Mouse (Mus musculus): ENCODE measurements at regions not wholly inside any gene's neighbourhood (a gene's known extent, or its start where the extent isn't known, plus 50 kb on each side); places are given as distances from the start of the nearest gene placed in this dataset.
A peak's percentile ranks its signal among the peaks of the same experiment; 100 is the strongest.

GRCm38 (mm10) chr13:110871776-110872135, 383.1 kb upstream of the Actbl2 start:
- no peak for ATAC-seq (ENCODE audit: insufficient number of reproducible peaks, low FRiP score, low TSS enrichment)

DNA sequence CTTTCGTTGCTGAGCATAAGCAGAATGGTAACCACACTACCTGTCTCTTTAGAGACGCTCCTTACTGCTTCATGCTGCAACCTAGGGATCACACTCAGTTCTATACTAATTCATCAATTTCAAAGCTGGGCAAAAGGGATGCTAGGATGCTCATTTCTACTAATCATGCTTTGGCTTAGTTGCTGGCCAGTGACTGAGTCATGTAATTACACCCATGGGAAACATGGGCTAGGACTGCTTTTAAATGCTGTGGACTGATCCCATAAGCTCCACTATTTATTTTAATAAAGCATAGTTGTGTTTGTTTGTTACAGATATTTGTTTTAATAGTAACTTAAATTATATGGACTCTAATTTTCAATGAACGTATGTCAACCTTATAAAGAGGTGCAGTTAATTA, 373.2 kb upstream of the Actbl2 start:
- ATAC-seq (ENCODE audit: insufficient number of reproducible peaks, low FRiP score, low TSS enrichment), result no peak

DNA sequence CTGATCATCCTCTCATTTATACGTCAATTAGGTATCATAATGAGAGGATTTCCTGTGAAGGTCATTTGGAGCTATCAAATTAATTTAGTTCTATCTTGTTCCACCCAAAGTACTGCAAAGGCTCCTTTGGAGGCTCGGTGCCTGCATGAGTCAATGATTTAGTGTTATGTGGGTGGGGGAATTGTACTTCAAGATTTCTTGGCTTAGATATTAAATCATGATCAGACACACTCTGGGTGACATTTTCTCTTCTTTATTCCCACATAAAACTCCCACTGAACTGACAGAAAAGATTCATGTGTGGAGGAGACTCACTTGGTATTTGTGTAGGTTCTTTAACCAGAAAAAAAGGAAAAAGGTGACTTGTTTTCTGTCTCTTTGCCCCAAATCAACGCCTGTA, 372.6 kb upstream of the Actbl2 start:
- ATAC-seq (ENCODE audit: insufficient number of reproducible peaks, low FRiP score, low TSS enrichment), result no peak

- peak; percentile 53 for ATAC-seq (ENCODE audit: insufficient number of reproducible peaks, low FRiP score, low TSS enrichment)
These were observed 372.1 kb upstream of the Actbl2 start for GRCm38 (mm10) chr13:110882661-110883172.

- ATAC-seq (ENCODE audit: insufficient number of reproducible peaks, low FRiP score, low TSS enrichment), result no peak
These were observed 360.9 kb upstream of the Actbl2 start for GRCm38 (mm10) chr13:110893909-110894308.

DNA sequence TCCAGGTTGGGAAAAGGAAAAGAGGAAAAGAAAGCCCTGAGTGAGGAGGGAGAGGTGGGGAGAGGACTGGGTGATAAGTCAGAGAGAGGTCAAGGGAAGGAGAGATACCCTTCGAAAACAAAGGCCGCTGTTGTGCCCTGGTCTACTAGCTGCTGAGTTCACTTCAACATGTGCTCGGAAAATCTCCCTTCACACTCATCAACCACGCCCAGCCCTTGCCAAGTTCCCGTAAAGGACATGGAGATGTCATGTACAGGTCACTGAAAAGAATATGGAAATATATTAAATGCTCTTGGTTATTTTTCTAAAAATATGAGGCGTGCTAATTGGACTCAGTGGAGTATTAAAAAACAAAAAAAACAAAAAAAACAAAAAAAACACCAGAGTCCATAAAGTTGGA, 359.5 kb upstream of the Actbl2 start:
- ATAC-seq (ENCODE audit: insufficient number of reproducible peaks, low FRiP score, low TSS enrichment), result no peak

- no peak for ATAC-seq (ENCODE audit: insufficient number of reproducible peaks, low FRiP score, low TSS enrichment)
These were observed 358.9 kb upstream of the Actbl2 start for GRCm38 (mm10) chr13:110895900-110896299.

DNA sequence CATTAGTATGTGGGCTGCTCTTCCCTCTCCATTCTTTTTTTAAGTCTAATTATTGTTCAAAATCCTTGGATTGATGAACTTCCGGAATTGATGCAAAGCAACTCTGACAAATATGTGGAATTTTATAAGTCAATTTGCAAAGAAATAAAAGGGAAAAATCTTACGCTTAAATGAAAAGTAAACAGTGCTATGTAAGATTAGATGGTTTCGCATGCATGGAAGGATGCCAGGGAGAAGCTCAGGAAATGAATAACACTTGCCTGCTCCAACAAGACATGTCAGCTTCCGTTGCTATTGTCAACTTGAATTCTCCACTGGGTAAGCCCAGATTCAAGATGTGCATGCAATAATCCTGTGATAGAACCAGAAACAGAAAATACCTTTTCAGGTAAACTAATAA, 357.2 kb upstream of the Actbl2 start:
- ATAC-seq (ENCODE audit: insufficient number of reproducible peaks, low FRiP score, low TSS enrichment), result no peak

DNA sequence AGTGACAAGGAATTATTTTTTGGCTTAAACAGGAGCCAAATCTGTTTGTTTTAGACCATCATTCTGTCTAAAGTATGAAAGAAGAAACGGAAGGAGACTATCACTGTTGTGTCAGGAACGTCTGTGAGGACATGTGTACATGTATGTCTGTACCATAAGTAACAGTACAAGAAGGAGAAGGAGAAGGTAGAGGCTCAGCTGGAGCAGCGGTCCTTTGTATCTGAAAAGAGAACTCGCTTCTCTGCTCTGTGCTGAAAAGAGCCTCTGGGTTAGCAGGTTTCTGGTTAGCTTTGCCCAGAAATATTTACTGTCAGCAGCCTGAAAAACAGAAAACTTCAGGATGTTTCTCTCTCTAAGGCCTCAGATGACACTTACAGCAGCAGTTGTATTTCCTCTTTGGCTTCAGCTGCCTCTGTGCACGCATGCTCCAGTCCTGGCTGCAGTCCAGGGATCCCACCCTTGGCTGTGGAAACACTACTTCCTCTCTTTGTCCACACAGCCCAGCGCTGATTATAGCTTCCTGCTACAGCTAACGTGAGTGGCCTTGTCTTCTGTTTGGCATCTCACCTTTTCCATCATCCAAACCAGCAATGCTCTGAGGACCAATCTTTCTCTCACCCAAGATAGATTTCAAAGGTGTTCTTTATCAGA, 351.7 kb upstream of the Actbl2 start:
- no peak for ATAC-seq (ENCODE audit: insufficient number of reproducible peaks, low FRiP score, low TSS enrichment)

- no peak for ATAC-seq (ENCODE audit: insufficient number of reproducible peaks, low FRiP score, low TSS enrichment)
These were observed 347.4 kb upstream of the Actbl2 start for GRCm38 (mm10) chr13:110907319-110907955.

DNA sequence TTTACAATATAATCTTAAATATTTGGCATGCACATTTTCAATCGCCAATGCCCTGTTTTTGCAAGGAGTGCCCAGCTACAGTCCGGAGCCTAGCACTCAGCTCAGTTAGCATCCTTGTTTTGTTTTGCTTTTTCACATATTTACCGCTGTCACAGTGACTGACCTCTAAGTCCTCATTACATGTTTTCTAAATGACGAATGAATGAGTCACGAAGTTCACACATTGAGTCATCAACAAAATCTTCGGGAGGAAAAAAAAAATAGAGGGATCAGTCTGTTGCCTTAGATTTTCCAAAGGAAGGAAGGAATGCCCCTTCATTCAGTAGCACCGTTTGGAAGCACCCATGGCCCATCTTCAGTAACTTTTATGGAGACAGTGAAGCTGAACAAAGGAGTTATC, 342.9 kb upstream of the Actbl2 start:
- ATAC-seq (ENCODE audit: insufficient number of reproducible peaks, low FRiP score, low TSS enrichment), result no peak

GRCm38 (mm10) chr13:110913177-110913576, 341.6 kb upstream of the Actbl2 start:
- no peak for ATAC-seq (ENCODE audit: insufficient number of reproducible peaks, low FRiP score, low TSS enrichment)

DNA sequence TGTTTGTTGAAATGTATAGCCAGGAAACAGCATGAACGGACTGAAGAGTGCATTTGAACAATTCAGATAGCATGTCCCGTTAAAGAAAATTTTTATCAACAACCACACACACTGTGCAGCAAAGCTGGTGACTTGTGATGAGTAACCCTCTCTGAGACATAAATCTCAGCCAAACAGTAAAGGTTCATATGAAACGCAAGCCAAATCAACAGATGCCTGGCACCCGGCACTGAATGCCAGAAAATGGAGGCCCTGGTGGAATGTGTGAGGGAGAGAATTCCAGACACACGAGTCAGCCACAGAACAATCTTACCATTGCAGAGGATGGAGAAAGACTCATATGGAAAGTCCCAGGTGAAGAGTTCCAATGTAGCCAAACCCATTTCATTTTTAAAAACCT, 341.1 kb upstream of the Actbl2 start:
- ATAC-seq (ENCODE audit: insufficient number of reproducible peaks, low FRiP score, low TSS enrichment), result peak; percentile 87

GRCm38 (mm10) chr13:110915161-110915560, 339.7 kb upstream of the Actbl2 start:
- ATAC-seq (ENCODE audit: insufficient number of reproducible peaks, low FRiP score, low TSS enrichment), result no peak

DNA sequence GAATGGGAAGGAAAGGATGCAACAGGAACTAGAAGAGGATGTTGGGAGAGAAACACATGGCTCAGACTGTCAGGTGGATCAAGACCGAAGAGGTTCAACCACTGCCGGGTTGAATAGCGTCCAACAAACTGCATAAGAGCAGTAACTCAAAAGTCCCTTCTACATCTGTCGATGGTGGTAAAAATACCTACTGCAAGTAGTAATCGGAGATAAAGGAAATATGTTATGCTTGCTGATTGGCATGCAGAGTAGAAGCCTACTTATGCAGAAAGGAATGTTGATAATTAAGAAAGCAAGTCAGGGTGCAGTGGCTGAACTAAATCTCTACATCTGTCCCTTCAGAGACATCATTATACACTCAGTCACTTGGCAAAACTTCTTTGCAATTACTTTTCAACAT, 330.9 kb upstream of the Actbl2 start:
- no peak for ATAC-seq (ENCODE audit: insufficient number of reproducible peaks, low FRiP score, low TSS enrichment)

- ATAC-seq (ENCODE audit: insufficient number of reproducible peaks, low FRiP score, low TSS enrichment), result no peak
These were observed 329.9 kb upstream of the Actbl2 start for GRCm38 (mm10) chr13:110924897-110925296.

DNA sequence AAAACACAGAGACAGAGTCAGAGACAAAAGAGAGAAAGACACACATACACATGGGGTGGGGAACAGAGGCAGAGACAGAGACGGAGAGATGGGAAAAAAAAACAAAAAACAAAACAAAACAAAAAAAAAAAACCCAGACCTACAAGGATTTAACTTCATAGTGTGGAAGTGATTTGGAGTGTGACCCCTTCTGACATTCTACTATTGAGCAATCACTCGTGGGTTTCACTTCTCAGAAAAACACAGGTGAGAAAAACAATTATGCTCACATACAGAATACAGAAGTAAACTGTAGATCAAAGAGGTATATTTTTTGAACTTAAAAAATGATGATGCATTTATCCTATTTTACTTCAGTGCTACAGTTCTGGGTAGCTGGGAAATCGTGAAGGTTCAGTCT, 326.7 kb upstream of the Actbl2 start:
- ATAC-seq (ENCODE audit: insufficient number of reproducible peaks, low FRiP score, low TSS enrichment), result no peak

DNA sequence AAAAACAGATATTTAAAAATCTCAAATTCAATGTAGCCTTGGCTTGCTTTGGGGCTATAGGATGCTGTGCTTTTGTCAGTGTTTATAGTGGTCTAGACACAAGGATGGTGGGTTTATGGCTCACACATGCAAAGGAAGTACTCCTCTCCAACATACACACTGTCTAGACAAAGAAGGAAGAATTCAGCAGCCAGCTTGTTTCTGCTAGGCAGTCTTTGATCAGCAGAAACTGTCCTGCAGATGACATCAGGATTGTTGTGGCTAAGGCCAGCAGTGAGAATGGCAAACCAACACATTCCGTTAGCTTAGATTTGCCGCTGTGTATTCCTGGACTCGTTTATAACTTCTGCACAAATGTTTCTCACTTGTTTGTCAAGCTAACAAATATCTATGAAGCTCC, 325.9 kb upstream of the Actbl2 start:
- no peak for ATAC-seq (ENCODE audit: insufficient number of reproducible peaks, low FRiP score, low TSS enrichment)

DNA sequence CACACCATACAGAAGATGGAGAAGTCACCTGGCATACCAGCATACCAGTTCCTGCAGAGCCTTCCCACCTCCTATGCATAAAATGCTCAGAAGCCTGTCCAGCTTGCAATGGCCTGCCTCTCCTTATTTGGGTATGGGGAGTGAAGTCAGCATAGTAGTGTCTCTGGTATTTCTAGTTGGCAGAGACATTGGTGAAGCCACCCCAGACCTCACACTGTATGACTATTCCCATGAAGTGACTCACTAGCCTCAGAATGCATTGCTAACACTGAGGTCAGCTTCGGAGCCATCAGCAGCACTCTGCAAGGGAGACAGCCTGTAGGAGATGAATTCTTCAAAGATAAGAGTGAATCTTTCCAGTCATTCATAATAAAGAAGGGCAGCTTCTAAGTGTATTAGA, 325.2 kb upstream of the Actbl2 start:
- no peak for ATAC-seq (ENCODE audit: insufficient number of reproducible peaks, low FRiP score, low TSS enrichment)

GRCm38 (mm10) chr13:110941587-110941986, 313.2 kb upstream of the Actbl2 start:
- no peak for ATAC-seq (ENCODE audit: insufficient number of reproducible peaks, low FRiP score, low TSS enrichment)

DNA sequence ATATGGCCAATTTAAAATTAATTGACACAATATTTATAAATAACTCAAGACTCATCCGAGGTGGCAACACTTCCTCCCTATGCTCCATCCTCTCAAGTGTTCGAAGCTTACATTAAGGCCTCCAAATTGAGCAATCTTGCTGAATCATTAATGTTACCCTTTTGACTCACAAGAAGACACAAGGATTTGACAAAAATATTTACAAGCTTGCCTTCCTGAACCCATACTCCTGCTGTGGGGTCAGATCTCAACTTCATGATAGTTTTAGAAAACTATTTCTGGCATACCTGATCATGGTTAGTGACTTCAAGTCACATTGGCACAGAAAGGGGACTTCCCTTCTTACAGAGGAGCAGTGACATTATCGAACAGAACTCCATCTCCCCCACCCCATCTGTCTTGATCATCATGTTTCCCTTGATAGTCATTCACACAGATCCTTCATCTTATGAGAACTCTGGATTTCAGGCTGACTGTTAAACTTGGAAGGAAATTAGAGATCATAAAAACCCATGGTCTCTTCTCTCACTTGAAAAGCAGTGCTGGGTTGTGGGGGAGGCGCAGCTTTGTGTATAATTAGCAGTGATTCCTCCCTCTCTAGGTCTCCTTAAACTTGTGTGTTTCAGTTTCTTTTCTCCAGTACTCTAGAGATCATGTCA, 311.7 kb upstream of the Actbl2 start:
- ATAC-seq (ENCODE audit: insufficient number of reproducible peaks, low FRiP score, low TSS enrichment), result no peak

GRCm38 (mm10) chr13:110944061-110944460, 310.8 kb upstream of the Actbl2 start:
- no peak for ATAC-seq (ENCODE audit: insufficient number of reproducible peaks, low FRiP score, low TSS enrichment)
